Mouse (Mus musculus) kidney, adult 2 months (tissue): Measurements from ENCODE around the gene Defa36. TPM values are rescaled to one million over a fixed set of nuclear protein-coding genes. Genes with fewer than 3 reads are reported as not detected.
"Not testable (repeated sequence)": the region's sequence is repeated elsewhere in the genome, so short reads cannot be mapped to it uniquely, and the experiment has no call there.

Source experiments
- DNase-seq: peaks from one replicate; pipeline ENCODE4 v3.0.0; 2021
- H3K27ac ChIP-seq: fragments of 200-500 bp; 2 replicates; pipeline ENCODE4 v1.5.1; 2012; ENCODE audit warnings: low read depth, low read length, control low read depth, inconsistent platforms; ENCODE audit not compliant: insufficient read depth
- H3K27me3 ChIP-seq: fragments of 200-500 bp; replicated peaks from 2 replicates; pipeline ENCODE4 v1.6.1; 2012; ENCODE audit warnings: mild to moderate bottlenecking, moderate library complexity, low read length, inconsistent platforms; ENCODE audit not compliant: control insufficient read depth, insufficient read depth
- H3K36me3 ChIP-seq: fragments of 200-500 bp; 2 replicates; pipeline ENCODE4 v1.6.1; 2012; ENCODE audit warnings: mild to moderate bottlenecking, moderate library complexity, low read length, inconsistent platforms; ENCODE audit not compliant: control insufficient read depth, insufficient read depth
- H3K4me1 ChIP-seq: fragments of 200-500 bp; 2 replicates; pipeline ENCODE4 v1.6.1; 2011; ENCODE audit warnings: low read length; ENCODE audit not compliant: control insufficient read depth, insufficient read depth
- H3K4me3 ChIP-seq: fragments of 200-500 bp; 2 replicates; pipeline ENCODE4 v1.5.1; 2011; ENCODE audit warnings: mild to moderate bottlenecking, low read depth, low read length, control low read depth; ENCODE audit not compliant: insufficient read depth
- WGBS: fragments of 180-500 bp; shearing (Covaris S2); methylation state at CpG from one replicate; pipeline ENCODE4 v1.1.7; 2018; 5-methylcytosine and 5-hydroxymethylcytosine counted together
- polyA plus RNA-seq: library from polyadenylated mRNA; depleted of rRNA; stranded (reverse); fragments of >200 nt; gene quantifications from 2 replicates; pipeline ENCODE4 v1.2.3, GENCODE M21; 2012; rRNA removed

Gene Defa36
- not detected in 2 replicates for polyA plus RNA-seq

- not testable (repeated sequence) for H3K27me3 ChIP-seq, H3K4me1 ChIP-seq, H3K27ac ChIP-seq, DNase-seq, H3K36me3 ChIP-seq, H3K4me3 ChIP-seq
- no CpG with 5 or more reads among the region's 1 CpGs for WGBS
Measured at GRCm38 (mm10) chr8:21427111-21427510, at the start of gene Defa36. TSS of gene Defa36 (plus strand) at chr8:21427411.

- not testable (repeated sequence) for H3K4me1 ChIP-seq, DNase-seq, H3K4me3 ChIP-seq, H3K36me3 ChIP-seq, H3K27ac ChIP-seq, H3K27me3 ChIP-seq
- WGBS = 29% methylated on average over 1 of the region's 2 CpGs
Measured at GRCm38 (mm10) chr8:21378215-21378614, 49.0 kb upstream of the Defa36 start, which contains the start of gene Defa2. TSS of gene Defa2 (plus strand) at chr8:21378515.

- no CpG with 5 or more reads among the region's 2 CpGs for WGBS
- not testable (repeated sequence) for H3K27me3 ChIP-seq, H3K4me1 ChIP-seq, H3K27ac ChIP-seq, H3K36me3 ChIP-seq, DNase-seq, H3K4me3 ChIP-seq
Measured at GRCm38 (mm10) chr8:21391511-21391910, 35.7 kb upstream of the Defa36 start, which contains the start of gene Defa33. TSS of gene Defa33 (plus strand) at chr8:21391811.

- H3K36me3 ChIP-seq, H3K27me3 ChIP-seq, H3K27ac ChIP-seq, H3K4me3 ChIP-seq, H3K4me1 ChIP-seq, DNase-seq: not testable (repeated sequence)
- WGBS = no CpG with 5 or more reads among the region's 1 CpGs
Measured at GRCm38 (mm10) chr8:21456460-21456859, 29.2 kb downstream of the Defa36 start, which contains the start of gene Gm7849. TSS of gene Gm7849 (minus strand) at chr8:21456560.

Other genes with a start within 250 kb of the Defa36 start
- not detected in 2 replicates for gene Defa31, start 235.8 kb upstream of the Defa36 start, polyA plus RNA-seq
- not detected in 2 replicates for gene Gm15293, start 225.8 kb upstream of the Defa36 start, polyA plus RNA-seq
- gene Gm15292, start 177.7 kb upstream of the Defa36 start, polyA plus RNA-seq = not detected in 2 replicates
- gene Defa27, start 111.9 kb upstream of the Defa36 start, polyA plus RNA-seq = not detected in 2 replicates
- not detected in 2 replicates for gene Defa29, start 100.4 kb upstream of the Defa36 start, polyA plus RNA-seq
- gene Defa2, start 48.9 kb upstream of the Defa36 start, polyA plus RNA-seq = not detected in 2 replicates
- gene Defa33, start 35.6 kb upstream of the Defa36 start, polyA plus RNA-seq = not detected in 2 replicates
- gene Gm7849, start 29.1 kb downstream of the Defa36 start, polyA plus RNA-seq = not detected in 2 replicates
- not detected in 2 replicates for gene Defa20, start 81.8 kb downstream of the Defa36 start, polyA plus RNA-seq
- gene Defa32, start 101.6 kb downstream of the Defa36 start, polyA plus RNA-seq = not detected in 2 replicates
- gene Defa37, start 138.0 kb downstream of the Defa36 start, polyA plus RNA-seq = not detected in 2 replicates
- not detected in 2 replicates for gene Defa28, start 155.6 kb downstream of the Defa36 start, polyA plus RNA-seq
- not detected in 2 replicates for gene Gm7861, start 167.1 kb downstream of the Defa36 start, polyA plus RNA-seq
- not detected in 2 replicates for gene Defa26, start 190.8 kb downstream of the Defa36 start, polyA plus RNA-seq
- not detected in 2 replicates for gene Defa17, start 228.4 kb downstream of the Defa36 start, polyA plus RNA-seq
- not detected in 2 replicates for gene Defa34, start 238.4 kb downstream of the Defa36 start, polyA plus RNA-seq